Mouse (Mus musculus): ENCODE results near the gene Bsx. TPM values are rescaled to one million over a fixed set of nuclear protein-coding genes. Genes with fewer than 3 reads are reported as not detected.

Gene Bsx
- polyA plus RNA-seq, 1 experiment, result not detected

GRCm38 (mm10) chr9:40870331-40870730 is 3.6 kb upstream of the Bsx start:
- H3K27me3 ChIP-seq (replicated peaks), result peaks cover 63% of the 10 kb centered on the region
- H3K4me3 ChIP-seq (replicated peaks), result no peak overlapping the region
- no peaks in the 10 kb centered on the region for H3K36me3 ChIP-seq (replicated peaks; ENCODE audit: low read length)
- peaks cover 18% of the 10 kb centered on the region for H3K4me1 ChIP-seq
- TF ChIP-seq FLI1 (IDR thresholded peaks at IDR 0.05; ENCODE audit: low read length) (no peak), GATA1 (IDR thresholded peaks at IDR 0.05; ENCODE audit: borderline replicate concordance, low read length) (no peak)
- H3K9me3 ChIP-seq, result 0 out of 2 replicates have a peak, but pooled peaks cover under 1% of the 10 kb centered on the region

- Histone ChIP-seq H3K27me3 (replicated peaks) (peaks cover 74% of the 10 kb centered on the region), H3K36me3 (replicated peaks; ENCODE audit: low read length) (no peaks in the 10 kb centered on the region), H3K4me1 (peaks cover 18% of the 10 kb centered on the region), H3K9me3 (0 out of 2 replicates have a peak, but pooled peaks cover 3% of the 10 kb centered on the region), H3K4me3 (replicated peaks) (peak overlapping the region; percentile 80)
- TF ChIP-seq FLI1 (IDR thresholded peaks at IDR 0.05; ENCODE audit: low read length) (no peak), GATA1 (IDR thresholded peaks at IDR 0.05; ENCODE audit: borderline replicate concordance, low read length) (no peak)
Measured at GRCm38 (mm10) chr9:40871369-40872155, 2.4 kb upstream of the Bsx start.

- peak overlapping the region; percentile 80 for H3K4me3 ChIP-seq (replicated peaks)
- TF ChIP-seq FLI1 (IDR thresholded peaks at IDR 0.05; ENCODE audit: low read length) (no peak), GATA1 (IDR thresholded peaks at IDR 0.05; ENCODE audit: borderline replicate concordance, low read length) (no peak)
- peaks cover 79% of the 10 kb centered on the region for H3K27me3 ChIP-seq (replicated peaks)
- H3K9me3 ChIP-seq, result 0 out of 2 replicates have a peak, but pooled peaks cover 3% of the 10 kb centered on the region
- peaks cover 18% of the 10 kb centered on the region for H3K4me1 ChIP-seq
- no peaks in the 10 kb centered on the region for H3K36me3 ChIP-seq (replicated peaks; ENCODE audit: low read length)
Measured at GRCm38 (mm10) chr9:40872156-40872478, 1.8 kb upstream of the Bsx start.

- TF ChIP-seq GATA1 (IDR thresholded peaks at IDR 0.05; ENCODE audit: borderline replicate concordance, low read length), result no peak
- TF ChIP-seq FLI1 (IDR thresholded peaks at IDR 0.05; ENCODE audit: low read length), result no peak
- H3K9me3 ChIP-seq, result 0 out of 2 replicates have a peak, but pooled peaks cover 3% of the 10 kb centered on the region
- H3K4me3 ChIP-seq (replicated peaks), result no peak overlapping the region
- peaks cover 29% of the 10 kb centered on the region for H3K4me1 ChIP-seq
- no peaks in the 10 kb centered on the region for H3K36me3 ChIP-seq (replicated peaks; ENCODE audit: low read length)
- H3K27me3 ChIP-seq (replicated peaks), result peaks cover 93% of the 10 kb centered on the region
Measured at GRCm38 (mm10) chr9:40874961-40875360, 1.0 kb downstream of the Bsx start.

GRCm38 (mm10) chr9:40875431-40875830 is 1.5 kb downstream of the Bsx start:
- Histone ChIP-seq H3K27me3 (replicated peaks) (peaks cover 92% of the 10 kb centered on the region), H3K4me1 (peaks cover 29% of the 10 kb centered on the region), H3K36me3 (replicated peaks; ENCODE audit: low read length) (no peaks in the 10 kb centered on the region), H3K4me3 (replicated peaks) (no peak overlapping the region), H3K9me3 (0 out of 2 replicates have a peak, but pooled peaks cover 3% of the 10 kb centered on the region)
- TF ChIP-seq FLI1 (IDR thresholded peaks at IDR 0.05; ENCODE audit: low read length) (no peak), GATA1 (IDR thresholded peaks at IDR 0.05; ENCODE audit: borderline replicate concordance, low read length) (no peak)

- H3K4me1 ChIP-seq, result peaks cover 29% of the 10 kb centered on the region
- H3K4me3 ChIP-seq (replicated peaks), result no peak overlapping the region
- TF ChIP-seq FLI1 (IDR thresholded peaks at IDR 0.05; ENCODE audit: low read length), result no peak
- TF ChIP-seq GATA1 (IDR thresholded peaks at IDR 0.05; ENCODE audit: borderline replicate concordance, low read length), result no peak
- no peaks in the 10 kb centered on the region for H3K36me3 ChIP-seq (replicated peaks; ENCODE audit: low read length)
- H3K9me3 ChIP-seq, result 0 out of 2 replicates have a peak, but pooled peaks cover 3% of the 10 kb centered on the region
- peaks cover 95% of the 10 kb centered on the region for H3K27me3 ChIP-seq (replicated peaks)
Measured at GRCm38 (mm10) chr9:40876164-40876563, 2.2 kb downstream of the Bsx start.

- TF ChIP-seq GATA1 (IDR thresholded peaks at IDR 0.05; ENCODE audit: borderline replicate concordance, low read length) (no peak), FLI1 (IDR thresholded peaks at IDR 0.05; ENCODE audit: low read length) (no peak)
- Histone ChIP-seq H3K4me1 (peaks cover 25% of the 10 kb centered on the region), H3K36me3 (replicated peaks; ENCODE audit: low read length) (no peaks in the 10 kb centered on the region), H3K4me3 (replicated peaks) (no peak overlapping the region), H3K9me3 (0 out of 2 replicates have a peak, but pooled peaks cover 3% of the 10 kb centered on the region), H3K27me3 (replicated peaks) (peaks cover 94% of the 10 kb centered on the region)
Measured at GRCm38 (mm10) chr9:40876693-40877092, 2.8 kb downstream of the Bsx start.

GRCm38 (mm10) chr9:40877146-40877880 is 3.4 kb downstream of the Bsx start:
- H3K9me3 ChIP-seq, result 0 out of 2 replicates have a peak, but pooled peaks cover 3% of the 10 kb centered on the region
- no peak for TF ChIP-seq GATA1 (IDR thresholded peaks at IDR 0.05; ENCODE audit: borderline replicate concordance, low read length)
- TF ChIP-seq FLI1 (IDR thresholded peaks at IDR 0.05; ENCODE audit: low read length), result no peak
- H3K4me1 ChIP-seq, result peaks cover 19% of the 10 kb centered on the region
- H3K27me3 ChIP-seq (replicated peaks), result peaks cover 88% of the 10 kb centered on the region
- no peaks in the 10 kb centered on the region for H3K36me3 ChIP-seq (replicated peaks; ENCODE audit: low read length)
- H3K4me3 ChIP-seq (replicated peaks), result peak overlapping the region; percentile 77

GRCm38 (mm10) chr9:40877881-40878235 is 3.9 kb downstream of the Bsx start:
- Histone ChIP-seq H3K4me1 (peaks cover 14% of the 10 kb centered on the region), H3K27me3 (replicated peaks) (peaks cover 85% of the 10 kb centered on the region), H3K36me3 (replicated peaks; ENCODE audit: low read length) (no peaks in the 10 kb centered on the region), H3K4me3 (replicated peaks) (peak overlapping the region; percentile 77), H3K9me3 (0 out of 2 replicates have a peak, but pooled peaks cover 3% of the 10 kb centered on the region)
- TF ChIP-seq GATA1 (IDR thresholded peaks at IDR 0.05; ENCODE audit: borderline replicate concordance, low read length), result no peak
- no peak for TF ChIP-seq FLI1 (IDR thresholded peaks at IDR 0.05; ENCODE audit: low read length)
